Mouse (Mus musculus) v-Abl transformed pro-B cells (cell line): ENCODE data around the gene Npsr1.

Experiments
- in situ Hi-C, 2 experiments: fragments of 400-800 bp; cut with MboI; formaldehyde crosslinking; loops; one replicate each; pipeline ENCODE4 v1.15.1; 2025; ENCODE audit not compliant: unreplicated experiment in 2 of 2

The Npsr1 gene

GRCm38 (mm10) chr9:24211636-24212035 is 113.8 kb downstream of the Npsr1 start:
- in situ Hi-C loops: no loop called here

- in situ Hi-C loops: no loop called here
Observed at GRCm38 (mm10) chr9:24217721-24218120, 119.9 kb downstream of the Npsr1 start.

GRCm38 (mm10) chr9:24236461-24236860 is 138.7 kb downstream of the Npsr1 start:
- in situ Hi-C loops: no loop called here

DNA sequence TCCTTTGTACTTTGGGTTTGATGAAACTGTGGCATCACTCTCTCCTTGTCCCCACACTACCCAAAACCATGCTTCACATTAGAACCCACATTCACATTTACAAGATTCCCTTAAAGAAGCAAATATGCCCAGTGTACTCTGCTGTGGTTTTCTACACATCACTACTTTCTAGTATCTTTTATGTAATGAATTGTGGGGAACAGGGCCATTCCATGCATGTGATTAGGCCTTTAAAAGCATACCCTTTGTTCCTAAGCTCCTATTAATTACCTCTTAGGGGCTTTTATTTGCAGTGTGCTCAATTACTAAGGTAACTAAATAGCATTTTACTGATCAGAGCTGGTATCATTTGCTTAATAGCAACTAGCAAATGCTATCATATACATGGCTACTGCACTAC is 149.8 kb downstream of the Npsr1 start:
- in situ Hi-C loops: no loop called here

GRCm38 (mm10) chr9:24254236-24254635 is 156.4 kb downstream of the Npsr1 start:
- in situ Hi-C loops: no loop called here

DNA sequence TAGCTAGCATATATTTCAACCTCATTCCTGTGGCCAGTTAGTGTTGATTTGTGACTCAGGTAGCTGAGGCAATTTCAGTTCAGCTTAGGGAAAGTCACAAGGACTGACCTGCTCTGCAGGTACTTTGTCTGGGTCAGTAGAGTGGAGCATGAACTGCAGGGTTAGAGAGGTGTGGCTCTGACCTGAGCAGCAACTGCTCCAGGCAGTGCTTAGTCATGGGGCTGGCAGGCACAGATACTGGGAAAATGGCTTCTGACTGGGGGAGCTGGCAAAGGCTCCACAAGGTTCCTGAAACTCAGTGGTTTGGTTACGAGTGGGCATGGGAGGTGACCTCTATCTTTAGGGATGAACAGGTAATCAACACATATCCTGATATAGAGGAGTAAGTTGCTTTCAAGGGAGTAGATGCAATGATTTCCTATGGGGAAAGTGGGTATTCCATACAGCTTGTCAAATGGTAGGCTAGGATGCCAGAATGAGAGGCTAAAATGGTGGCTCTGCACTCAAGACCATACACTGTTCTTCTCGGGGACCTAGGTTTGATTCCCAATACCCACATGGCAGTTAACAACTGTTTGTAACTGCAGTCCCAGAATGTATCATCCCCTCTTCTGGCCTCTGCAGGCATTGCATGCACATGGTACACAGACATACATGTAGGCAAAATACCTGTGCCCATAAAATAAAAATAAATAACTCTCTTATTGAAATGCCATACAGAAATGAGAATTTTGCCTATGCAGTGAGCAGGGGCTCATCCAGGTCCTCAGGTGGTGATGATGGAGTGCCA is 182.9 kb downstream of the Npsr1 start:
- in situ Hi-C loops: no loop called here

DNA sequence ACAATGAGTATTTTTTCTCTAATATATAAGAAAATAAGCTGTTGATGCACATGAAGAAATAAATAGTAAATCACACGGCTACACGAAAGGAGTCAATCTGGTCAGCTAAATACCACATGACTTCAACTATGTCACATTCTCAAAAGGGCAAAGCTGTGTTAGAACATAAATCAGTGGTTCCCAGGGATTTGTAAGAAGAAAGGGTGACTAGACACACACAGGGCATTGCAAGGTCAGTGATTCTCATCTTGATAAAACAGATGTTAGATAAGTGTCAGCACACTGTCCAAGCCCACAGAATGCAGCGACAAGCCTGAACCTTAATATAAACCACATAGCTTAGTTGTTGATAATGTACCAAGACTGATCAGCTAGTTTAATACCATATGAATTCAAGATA is 184.8 kb downstream of the Npsr1 start:
- in situ Hi-C loops: no loop called here

GRCm38 (mm10) chr9:24283071-24283470 is 185.3 kb downstream of the Npsr1 start:
- in situ Hi-C loops: no loop called here

DNA sequence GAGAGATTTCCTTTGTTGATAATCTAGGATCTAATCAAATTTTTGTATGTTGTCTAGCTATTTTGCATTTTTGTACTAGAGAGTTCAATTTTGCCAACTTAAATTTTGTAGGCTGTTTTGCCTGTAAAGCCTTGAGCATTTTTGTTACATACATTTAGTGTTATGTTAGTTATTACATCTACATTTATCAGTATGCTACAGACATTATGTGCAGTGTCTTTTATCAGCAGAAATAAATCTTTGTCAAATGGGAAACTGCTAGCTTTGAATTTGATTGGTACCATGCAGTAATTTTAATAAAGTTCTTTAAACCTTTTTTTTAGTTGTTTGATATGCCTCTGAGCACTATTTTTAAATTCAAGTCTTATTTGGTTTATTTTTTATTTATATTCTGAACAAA is 185.7 kb downstream of the Npsr1 start:
- in situ Hi-C loops: no loop called here

- in situ Hi-C loops: no loop called here
Observed at GRCm38 (mm10) chr9:24284239-24285084, 186.7 kb downstream of the Npsr1 start.

- in situ Hi-C loops: no loop called here
Observed at GRCm38 (mm10) chr9:24285419-24285818, 187.6 kb downstream of the Npsr1 start.

GRCm38 (mm10) chr9:24291385-24291784 is 193.6 kb downstream of the Npsr1 start:
- in situ Hi-C loops: no loop called here

GRCm38 (mm10) chr9:24293252-24293959 is 195.6 kb downstream of the Npsr1 start:
- in situ Hi-C loops: no loop called here

GRCm38 (mm10) chr9:24302906-24303305 is 205.1 kb downstream of the Npsr1 start:
- in situ Hi-C loops: no loop called here

DNA sequence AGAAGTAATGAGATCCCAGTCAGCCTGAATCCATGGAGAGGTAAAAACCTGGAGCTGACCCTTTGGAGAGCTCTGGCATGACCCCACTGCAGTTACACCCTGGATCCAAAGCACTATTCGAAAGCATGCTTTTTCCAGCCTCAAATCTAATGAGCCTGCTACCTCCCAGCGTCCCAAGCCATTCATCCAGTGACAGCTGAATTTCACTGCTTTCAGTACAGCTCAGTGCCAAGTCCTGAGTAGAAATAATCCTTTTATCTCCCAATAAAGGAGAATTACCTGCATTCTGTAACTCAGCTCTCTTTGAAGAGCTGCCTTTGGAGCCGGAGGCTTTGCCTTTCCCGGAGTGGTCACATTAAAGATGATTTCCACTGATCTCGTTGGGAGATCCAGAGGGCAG is 209.2 kb downstream of the Npsr1 start:
- in situ Hi-C loops: no loop called here

DNA sequence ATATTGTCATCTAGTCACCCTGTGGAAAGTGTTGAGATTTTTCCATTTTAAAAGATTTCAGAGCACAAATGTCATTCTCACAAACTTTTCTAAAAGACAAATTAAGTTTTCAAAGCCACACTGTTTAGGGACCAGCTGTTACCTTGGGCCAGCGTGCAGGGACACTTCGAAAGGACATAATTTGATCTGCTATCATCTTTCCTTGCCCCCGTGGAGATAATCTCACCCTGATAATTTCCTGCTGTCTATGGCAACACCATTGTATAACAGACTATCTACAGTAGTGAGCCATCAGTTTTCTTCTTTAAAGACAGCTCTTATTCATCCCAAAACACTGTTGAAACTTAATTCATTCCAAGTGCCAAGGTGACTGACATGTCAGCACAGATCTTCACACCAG is 209.6 kb downstream of the Npsr1 start:
- in situ Hi-C loops: no loop called here

DNA sequence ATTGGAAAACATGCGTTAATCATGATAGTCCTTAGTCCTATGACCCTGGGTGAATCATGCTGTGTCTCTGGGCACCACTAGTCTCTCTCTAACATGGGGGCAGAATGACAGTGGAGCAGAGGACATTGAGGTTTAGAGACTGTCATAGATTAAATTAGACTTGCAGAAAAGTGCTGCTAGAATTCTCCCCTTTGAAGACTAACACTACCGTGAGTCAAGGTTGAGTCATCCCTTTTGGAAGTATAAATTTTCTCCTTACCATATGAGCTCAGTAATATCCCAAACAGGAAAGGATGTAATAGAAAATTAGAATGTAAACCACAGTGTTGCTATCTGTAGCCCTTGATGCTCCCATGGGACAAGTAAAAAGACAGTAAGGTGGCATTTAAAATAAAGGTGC is 218.0 kb downstream of the Npsr1 start:
- in situ Hi-C loops: no loop called here

- in situ Hi-C loops: no loop called here
Observed at GRCm38 (mm10) chr9:24331661-24332060, 233.9 kb downstream of the Npsr1 start.

DNA sequence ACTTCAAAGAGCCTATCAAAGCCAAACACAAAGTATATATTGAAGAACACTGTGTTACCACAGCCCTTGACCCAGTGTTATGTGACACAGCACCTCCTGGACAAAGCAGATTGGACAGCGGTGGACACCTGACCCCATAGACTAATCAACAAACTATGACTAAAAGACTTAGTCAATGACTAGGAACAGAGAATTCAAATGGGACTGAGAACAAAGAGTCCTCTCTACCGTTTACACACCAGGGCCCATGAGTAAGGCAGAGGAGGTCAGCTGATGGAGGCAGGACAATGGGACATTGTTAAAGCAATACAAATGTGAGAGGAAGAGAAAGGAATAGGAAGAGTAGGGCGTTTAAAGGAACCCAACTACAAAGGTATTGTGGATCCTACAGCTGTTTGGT is 243.5 kb downstream of the Npsr1 start:
- in situ Hi-C loops: no loop called here

GRCm38 (mm10) chr9:24347011-24347410 is 249.2 kb downstream of the Npsr1 start:
- in situ Hi-C loops: no loop called here

DNA sequence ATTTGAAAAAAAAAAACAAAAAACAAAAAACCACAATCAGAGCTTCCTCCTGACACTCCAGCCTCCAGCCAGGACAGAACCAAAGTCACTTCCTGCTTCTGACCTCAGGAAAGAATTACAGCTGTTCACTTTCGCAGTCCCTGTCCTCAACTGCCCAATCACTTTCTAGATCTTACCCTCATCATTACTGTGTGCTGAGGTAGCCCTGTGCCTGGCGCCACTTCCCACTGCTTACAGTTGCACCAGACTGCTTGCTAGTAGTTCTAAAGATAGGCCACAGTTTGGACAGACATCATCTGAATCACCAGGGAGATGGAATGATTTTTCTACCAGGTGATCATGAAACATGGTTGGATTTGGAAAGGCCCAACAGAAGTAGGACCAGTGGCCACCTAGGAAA is 251.7 kb downstream of the Npsr1 start:
- in situ Hi-C loops: no loop called here
